Mouse (Mus musculus) erythroblast, adult 5-6 weeks (primary cell): ENCODE results near the gene Srp68. TPM values are rescaled to one million over a fixed set of nuclear protein-coding genes. Genes with fewer than 3 reads are reported as not detected.
"Not testable (repeated sequence)": the region's sequence is repeated elsewhere in the genome, so short reads cannot be mapped to it uniquely, and the experiment has no call there.

Source experiments
- ATAC-seq: replicated peaks from 2 replicates; pipeline ENCODE4 v1.8.0; 2016; ENCODE audit warnings: moderate number of reproducible peaks, mild to moderate bottlenecking, moderate TSS enrichment, inconsistent platforms; ENCODE audit not compliant: poor library complexity, low FRiP score, severe bottlenecking
- total RNA-seq, 2 experiments: library from RNA; stranded (forward) in 1 of 2; stranded (reverse) in 1 of 2; fragments of 150-400 nt in 1 of 2; fragments of 200-764, 138-1000 nt in 1 of 2; gene quantifications; 2 replicates each; pipeline versions ENCODE4 v1.2.3 to v1.2.4; 2015 to 2017; ENCODE audit warnings: low replicate concordance in 2 of 2

Srp68 gene
- total RNA-seq, 2 experiments from 2014 or later, result 7.5 to 8.5 TPM

GRCm38 (mm10) chr11:116285770-116286191, 11.8 kb upstream of the Srp68 start:
- ATAC-seq, result no peak

- no peak for ATAC-seq
These were observed 10.0 kb upstream of the Srp68 start for GRCm38 (mm10) chr11:116283982-116284381.

- ATAC-seq, result 0 out of 2 replicates have a peak, but pooled peaks have one; percentile 17
These were observed 9.0 kb upstream of the Srp68 start for GRCm38 (mm10) chr11:116282912-116283521.

DNA sequence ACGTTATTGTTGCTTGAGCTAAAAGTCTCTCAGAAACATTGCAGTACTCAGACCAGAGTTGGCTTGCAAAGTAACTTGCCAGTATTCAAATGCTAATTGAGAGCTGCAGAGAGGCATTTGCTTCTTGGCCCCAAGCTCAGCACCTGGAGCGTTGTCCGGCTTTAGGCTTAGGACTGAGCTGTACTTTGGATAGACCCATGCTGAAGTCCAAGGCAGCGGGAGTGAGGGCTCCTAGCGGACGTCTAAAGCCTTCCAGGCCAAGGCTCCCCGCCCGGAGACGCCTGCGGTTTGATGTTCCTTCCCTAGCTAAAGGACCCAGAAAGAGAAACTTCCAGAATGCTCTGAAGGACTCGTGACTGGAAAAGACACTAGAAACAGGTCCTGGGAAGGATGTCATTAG, 8.1 kb upstream of the Srp68 start:
- no peak for ATAC-seq

DNA sequence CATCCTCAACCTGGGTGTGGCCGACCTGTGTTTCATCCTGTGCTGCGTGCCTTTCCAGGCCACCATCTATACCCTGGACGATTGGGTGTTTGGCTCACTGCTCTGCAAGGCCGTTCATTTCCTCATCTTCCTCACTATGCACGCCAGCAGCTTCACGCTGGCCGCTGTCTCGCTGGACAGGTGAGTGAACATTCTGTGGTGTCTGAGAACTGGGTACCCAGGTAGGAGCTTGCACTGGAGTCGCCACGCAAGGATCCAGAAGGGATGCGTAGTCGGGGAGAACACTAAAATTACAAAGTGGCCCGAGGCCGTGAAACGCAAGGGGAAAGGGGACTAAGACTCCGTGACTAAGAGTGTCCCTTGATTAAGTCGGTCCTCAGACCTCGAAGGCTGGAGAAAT, 7.7 kb upstream of the Srp68 start:
- ATAC-seq, result no peak

GRCm38 (mm10) chr11:116280751-116281663, 7.0 kb upstream of the Srp68 start, which contains the start of gene Galr2:
Gene Galr2, plus strand, starts transcription at chr11:116280939.
- no peak for ATAC-seq

DNA sequence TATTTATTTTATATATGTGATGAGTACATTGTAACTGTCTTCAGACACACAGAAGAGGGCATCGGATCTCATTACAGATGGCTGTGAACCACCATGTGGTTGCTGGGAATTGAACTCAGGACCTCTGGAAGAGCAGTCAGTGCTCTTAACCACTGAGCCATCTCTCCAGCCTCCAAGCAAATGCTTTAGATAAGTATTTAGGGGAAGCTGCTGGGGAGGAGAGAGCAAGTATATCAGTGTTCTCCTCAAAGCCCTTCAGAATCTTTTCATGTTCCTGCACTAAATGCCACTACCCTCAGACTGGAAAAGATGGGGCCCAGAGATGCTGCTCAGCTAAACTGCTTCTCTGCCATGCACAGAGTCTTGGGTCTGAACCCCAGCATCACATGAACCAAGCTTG, 3.2 kb upstream of the Srp68 start:
- ATAC-seq, result not testable (repeated sequence)

GRCm38 (mm10) chr11:116273469-116274044, 460 bp downstream of the Srp68 start:
- ATAC-seq, result peak; percentile 51

DNA sequence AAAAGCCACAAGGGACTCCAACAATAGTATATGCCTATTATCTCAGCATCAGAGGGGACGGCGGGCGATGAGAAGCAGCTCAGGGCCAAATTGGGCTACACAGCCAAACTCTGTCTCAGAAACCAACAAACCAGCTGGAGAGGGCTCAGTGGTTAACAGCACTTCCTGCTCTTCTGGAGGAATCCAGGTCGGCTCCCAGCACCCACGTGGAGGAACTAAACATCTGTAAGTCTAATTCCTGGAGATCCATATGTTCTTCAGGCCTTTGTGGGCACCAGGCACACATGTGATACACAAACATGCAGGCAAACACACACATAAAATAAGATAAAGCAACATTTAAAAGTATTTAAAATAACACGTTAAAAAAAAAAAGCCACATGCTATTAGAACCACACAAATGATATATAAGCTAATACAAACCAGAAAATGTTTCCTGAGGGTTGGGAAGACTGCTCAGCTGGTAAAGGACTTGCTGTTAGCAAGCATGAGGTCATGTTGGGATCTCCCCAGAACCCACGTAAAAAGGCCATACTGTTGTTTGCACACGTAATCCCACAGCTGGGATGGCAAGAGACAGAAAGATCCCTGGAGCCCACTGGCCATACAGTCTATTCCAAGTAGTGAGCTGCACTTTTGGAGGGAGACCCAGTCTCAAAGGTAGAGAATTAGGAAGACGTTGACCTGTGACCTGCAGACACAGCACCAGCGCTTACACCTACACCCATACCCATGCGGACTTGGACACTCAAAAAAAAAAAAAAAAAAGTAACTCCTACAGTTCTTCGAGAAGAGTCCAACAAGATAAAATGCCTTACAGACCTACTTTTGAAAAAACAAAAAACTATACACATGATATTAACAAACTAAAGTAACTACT, 1.2 kb downstream of the Srp68 start:
- ATAC-seq, result no peak

- ATAC-seq, result no peak
These were observed 4.5 kb downstream of the Srp68 start for GRCm38 (mm10) chr11:116269560-116269959.

DNA sequence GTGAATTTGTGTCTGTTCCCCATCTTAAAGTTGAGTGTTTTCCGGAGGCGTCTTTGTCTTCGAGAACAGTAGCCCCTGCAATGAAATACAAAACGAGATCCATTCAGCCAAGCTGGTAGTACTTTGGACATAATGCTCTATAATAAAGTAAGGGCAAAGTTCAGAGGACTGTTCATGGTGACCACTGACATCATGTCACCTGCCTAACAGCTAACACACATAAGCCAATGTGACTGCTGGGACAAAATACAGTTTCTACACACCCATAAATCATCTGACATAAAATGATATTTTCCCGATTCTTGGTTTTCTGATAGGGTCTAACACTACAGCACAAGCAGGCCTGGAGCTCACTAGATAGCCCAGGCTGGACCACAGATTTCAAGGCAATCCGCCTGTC, 5.7 kb downstream of the Srp68 start:
- no peak for ATAC-seq

GRCm38 (mm10) chr11:116267637-116268036, 6.4 kb downstream of the Srp68 start:
- no peak for ATAC-seq

DNA sequence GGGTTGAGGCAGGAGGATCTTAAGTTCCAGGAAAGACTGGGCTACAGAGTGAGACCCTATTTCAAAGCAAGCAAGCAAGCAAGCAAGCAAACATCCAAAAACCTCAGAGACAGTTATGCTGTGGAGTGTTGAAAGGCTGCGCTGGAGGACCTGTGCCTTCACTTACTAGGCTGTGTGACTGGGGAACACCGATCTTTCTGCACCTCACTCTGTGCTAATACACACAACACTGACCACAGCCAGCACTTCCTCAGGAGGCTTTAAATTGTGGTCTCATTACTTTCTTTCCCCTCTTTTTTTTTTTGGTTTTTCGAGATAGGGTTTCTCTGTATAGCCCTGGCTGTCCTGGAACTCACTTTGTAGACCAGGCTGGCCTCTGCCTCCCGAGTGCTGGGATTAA, 8.2 kb downstream of the Srp68 start:
- ATAC-seq, result no peak

- ATAC-seq, result peak; percentile 89
These were observed 8.7 kb downstream of the Srp68 start for GRCm38 (mm10) chr11:116265352-116265751.

GRCm38 (mm10) chr11:116260259-116260658, 13.8 kb downstream of the Srp68 start:
- no peak for ATAC-seq

GRCm38 (mm10) chr11:116259461-116259860, 14.6 kb downstream of the Srp68 start:
- ATAC-seq, result no peak

- ATAC-seq, result no peak
These were observed 17.9 kb downstream of the Srp68 start for GRCm38 (mm10) chr11:116255982-116256675.

DNA sequence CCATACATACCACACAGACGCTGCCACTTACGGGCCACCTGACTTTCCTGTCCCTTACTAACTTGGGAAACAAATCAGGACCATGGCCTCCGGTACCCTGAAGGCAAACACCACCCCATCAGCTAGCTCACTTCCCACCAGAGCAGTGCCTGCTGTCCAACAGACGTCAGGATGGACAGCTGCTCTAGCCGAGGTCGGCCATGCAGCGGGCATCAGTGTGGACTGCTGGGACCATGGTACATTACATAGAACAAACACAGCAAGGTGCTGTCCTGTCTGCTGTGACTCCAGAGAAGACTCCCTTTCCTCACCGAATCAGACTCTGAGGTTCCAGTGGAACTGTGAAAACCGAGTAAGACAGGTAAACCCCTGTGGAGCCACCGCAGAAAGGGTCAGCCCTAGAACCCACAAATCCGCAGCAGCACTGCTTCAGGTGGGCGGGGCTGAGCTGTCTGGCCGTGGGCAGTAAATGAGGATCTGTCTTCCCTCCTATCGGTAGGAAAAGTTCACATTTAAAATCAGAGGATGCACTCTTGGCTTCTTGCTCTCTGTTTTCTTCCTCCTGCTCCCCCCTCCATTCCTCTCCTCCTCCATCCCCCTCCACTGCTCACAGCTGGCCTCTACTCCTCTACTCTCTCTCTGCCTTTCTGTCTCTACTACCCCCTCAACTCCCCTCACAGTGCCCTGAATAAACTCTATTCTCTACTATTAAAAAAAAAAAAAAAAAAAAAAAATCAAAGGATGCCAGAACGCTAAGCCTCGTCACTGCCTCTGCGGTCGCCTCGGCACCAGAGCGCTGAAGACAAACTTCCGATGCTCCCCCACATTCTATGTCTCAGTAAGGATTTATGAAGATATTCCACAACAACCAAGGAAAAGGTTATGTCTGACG, 18.7 kb downstream of the Srp68 start:
- ATAC-seq, result no peak
